Mouse (Mus musculus) right cerebral cortex, adult 18-20 months (tissue): ENCODE measurements around the gene Ttc28.

Source experiments
- DNase-seq: peaks from one replicate; pipeline ENCODE4 v3.0.0; 2022; ENCODE audit warnings: mixed read lengths

Ttc28 gene

GRCm38 (mm10) chr5:111179651-111180050, 300.0 kb downstream of the Ttc28 start:
- DNase-seq = no peak

- DNase-seq = no peak
Measured at GRCm38 (mm10) chr5:111180091-111181053, 300.8 kb downstream of the Ttc28 start.

GRCm38 (mm10) chr5:111181204-111181912, 301.8 kb downstream of the Ttc28 start:
- no peak for DNase-seq

- no peak for DNase-seq
Measured at GRCm38 (mm10) chr5:111186600-111186999, 307.0 kb downstream of the Ttc28 start.

GRCm38 (mm10) chr5:111191972-111192371, 312.4 kb downstream of the Ttc28 start:
- DNase-seq = no peak

- no peak for DNase-seq
Measured at GRCm38 (mm10) chr5:111194829-111195228, 315.2 kb downstream of the Ttc28 start.

GRCm38 (mm10) chr5:111195488-111196485, 316.2 kb downstream of the Ttc28 start:
- DNase-seq = no peak

- DNase-seq = no peak
Measured at GRCm38 (mm10) chr5:111197727-111198126, 318.1 kb downstream of the Ttc28 start.

- DNase-seq = no peak
Measured at GRCm38 (mm10) chr5:111200167-111200840, 320.7 kb downstream of the Ttc28 start.

GRCm38 (mm10) chr5:111200915-111201610, 321.5 kb downstream of the Ttc28 start:
- DNase-seq = peak; percentile 78

GRCm38 (mm10) chr5:111204221-111204620, 324.6 kb downstream of the Ttc28 start:
- no peak for DNase-seq

GRCm38 (mm10) chr5:111204976-111205586, 325.5 kb downstream of the Ttc28 start:
- DNase-seq = no peak

- DNase-seq = no peak
Measured at GRCm38 (mm10) chr5:111205817-111206216, 326.2 kb downstream of the Ttc28 start.

- peak; percentile 33 for DNase-seq
Measured at GRCm38 (mm10) chr5:111207924-111208659, 328.5 kb downstream of the Ttc28 start.

- DNase-seq = peak; percentile 53
Measured at GRCm38 (mm10) chr5:111208660-111208969, 329.0 kb downstream of the Ttc28 start.

GRCm38 (mm10) chr5:111213935-111214450, 334.4 kb downstream of the Ttc28 start:
- DNase-seq = no peak

GRCm38 (mm10) chr5:111214890-111215289, 335.3 kb downstream of the Ttc28 start:
- DNase-seq = peak; percentile 67

- no peak for DNase-seq
Measured at GRCm38 (mm10) chr5:111215722-111216121, 336.1 kb downstream of the Ttc28 start.

GRCm38 (mm10) chr5:111216166-111216565, 336.6 kb downstream of the Ttc28 start:
- peak; percentile 57 for DNase-seq
